Mouse (Mus musculus): ENCODE data around the gene Ppfia3.

Gene Ppfia3

DNA sequence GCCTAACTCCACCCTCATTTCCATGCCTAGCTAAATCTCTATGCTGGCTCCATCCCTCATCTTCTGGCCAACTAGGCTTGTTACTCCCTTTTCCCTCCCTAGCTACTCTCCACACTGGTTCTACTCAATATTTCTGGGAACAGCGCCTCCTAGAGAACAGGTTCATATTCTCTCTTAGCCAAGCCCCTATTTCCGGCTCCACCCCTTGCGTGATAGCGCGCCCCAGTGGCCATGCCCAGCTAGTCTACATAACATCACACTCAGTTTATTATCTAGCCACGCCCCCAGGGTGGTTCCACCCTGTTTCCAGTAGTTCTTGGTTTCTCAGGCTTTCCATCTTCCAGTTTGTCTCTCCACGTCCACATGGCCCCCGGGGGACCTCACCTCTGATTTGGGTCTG, 25.5 kb downstream of the Ppfia3 start:
- DNase-seq, result peak; percentile 75

DNA sequence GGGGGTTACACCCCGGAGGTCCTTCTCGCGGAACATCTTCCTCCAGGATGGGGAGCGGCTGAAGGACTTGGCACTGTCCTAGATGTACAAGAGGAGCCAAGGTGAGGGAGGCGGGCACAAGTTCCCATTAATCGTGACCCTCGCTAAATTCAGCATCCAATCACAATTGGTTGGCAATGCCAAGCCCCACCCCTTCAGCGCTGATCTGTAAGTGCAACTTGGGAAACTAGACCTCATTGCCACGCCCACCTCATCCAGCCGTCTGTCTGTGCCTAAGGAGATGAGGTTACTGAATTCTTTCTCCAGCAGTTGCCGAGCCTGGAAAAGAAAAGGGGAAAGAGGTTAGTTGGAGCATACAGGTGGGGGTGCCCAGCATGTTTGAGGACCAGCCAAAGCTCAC, 26.1 kb downstream of the Ppfia3 start:
- peak; percentile 59 for DNase-seq

DNA sequence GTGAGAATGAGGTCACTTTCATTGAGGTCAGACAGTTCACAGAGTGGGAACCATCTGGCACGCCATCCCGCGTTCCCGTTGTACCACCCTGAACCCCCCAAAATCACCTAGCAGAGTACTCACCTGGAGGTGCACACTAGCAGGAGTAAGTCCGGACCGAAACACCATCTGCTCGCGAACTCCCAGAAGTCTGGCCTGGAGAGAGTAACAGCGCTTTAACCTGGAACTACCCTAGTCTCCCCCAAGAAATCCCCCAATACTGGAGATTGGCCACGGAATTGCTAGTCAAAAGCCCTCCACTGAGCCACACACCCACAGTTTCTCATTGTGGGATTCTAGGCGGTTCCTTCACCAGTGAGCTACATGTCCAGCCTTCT, 26.8 kb downstream of the Ppfia3 start:
- no peak for DNase-seq

DNA sequence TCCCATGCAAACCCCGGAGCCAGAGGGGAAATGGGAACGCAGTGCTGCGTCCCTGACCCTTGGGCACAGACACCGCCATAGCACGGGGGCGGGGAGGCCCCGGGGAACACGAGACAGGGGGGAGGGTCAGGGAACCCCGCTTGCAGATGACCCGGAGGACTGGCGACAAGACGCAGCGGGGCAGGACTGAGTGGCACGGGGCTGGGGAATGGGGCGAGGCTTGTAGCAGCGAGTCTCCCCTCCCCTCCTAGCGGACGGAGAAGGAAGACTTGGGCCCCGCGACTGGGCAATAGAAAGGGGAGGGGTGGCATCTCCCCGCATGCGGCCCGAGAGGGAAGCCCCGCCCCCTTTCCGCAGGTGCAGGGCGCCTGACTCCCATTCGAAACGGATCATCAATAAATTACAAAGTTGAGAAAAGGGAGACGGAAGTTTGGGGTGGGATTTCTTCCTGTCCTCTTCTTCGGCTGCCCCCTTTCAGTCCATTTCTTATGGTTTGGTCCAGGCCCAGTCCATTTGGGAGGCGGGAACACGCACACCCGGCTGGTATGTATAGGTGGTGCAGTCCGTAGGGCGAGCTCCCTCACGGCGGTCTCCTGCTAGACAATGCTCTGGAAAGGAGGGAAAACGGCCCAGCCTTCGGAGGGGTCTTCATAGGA, 27.3 kb downstream of the Ppfia3 start:
- peak; percentile 61 for DNase-seq

DNA sequence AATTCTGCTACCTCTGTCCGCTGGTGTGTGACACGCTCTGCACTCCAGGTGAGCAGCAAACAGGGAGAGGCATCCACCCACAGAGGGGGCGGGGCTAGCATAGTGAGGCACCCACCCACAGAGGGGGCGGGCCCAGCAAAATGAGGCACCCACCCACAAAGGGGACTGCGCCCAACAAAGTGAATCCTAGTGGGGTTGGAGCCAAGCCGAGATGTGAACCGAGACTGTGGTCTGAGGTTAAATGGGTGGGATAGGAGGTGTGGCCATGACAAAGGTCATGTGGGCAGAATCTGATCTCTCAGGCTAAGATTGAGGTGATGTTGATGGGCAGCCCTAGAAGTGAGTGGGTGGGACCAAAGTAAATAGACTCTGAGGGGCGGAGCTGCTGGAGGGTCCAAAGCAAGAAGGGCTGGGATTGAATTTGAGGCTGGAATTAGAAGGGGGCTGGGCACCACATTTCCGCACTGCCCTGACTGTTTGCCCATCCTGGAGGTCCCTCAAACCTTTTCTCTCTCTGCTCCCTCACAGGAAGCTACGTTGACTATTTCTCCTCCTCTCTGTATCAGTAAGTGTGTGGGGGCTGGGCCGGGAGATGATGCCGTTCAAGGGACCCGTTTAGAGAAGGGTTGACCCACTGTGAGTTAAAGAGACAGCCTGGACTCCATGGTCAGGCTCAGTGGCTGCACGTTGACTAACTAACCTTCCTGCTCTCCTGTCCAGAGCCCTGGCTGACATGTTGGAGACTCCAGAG, 28.5 kb downstream of the Ppfia3 start:
- DNase-seq, result peak; percentile 49

DNA sequence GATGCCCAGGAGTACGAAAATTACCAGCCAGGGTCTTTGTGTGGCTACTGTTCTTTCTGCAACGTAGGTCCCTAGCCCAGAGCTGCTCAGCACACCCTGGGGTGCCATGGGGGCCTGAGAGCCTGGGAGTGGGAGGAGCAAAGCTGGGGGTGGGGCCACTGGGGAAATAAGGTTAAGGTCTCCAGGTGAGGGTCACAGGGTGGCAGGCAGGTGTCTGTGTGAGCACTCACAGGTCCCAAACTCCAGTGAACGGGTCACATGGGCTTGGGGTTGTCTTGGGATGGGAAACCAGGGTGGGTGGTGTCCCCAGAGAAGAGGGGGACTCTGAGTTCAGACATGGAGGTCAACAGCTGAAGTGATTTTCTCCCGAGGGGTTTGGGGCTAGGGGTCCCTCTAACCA, 29.4 kb downstream of the Ppfia3 start:
- no peak for DNase-seq

DNA sequence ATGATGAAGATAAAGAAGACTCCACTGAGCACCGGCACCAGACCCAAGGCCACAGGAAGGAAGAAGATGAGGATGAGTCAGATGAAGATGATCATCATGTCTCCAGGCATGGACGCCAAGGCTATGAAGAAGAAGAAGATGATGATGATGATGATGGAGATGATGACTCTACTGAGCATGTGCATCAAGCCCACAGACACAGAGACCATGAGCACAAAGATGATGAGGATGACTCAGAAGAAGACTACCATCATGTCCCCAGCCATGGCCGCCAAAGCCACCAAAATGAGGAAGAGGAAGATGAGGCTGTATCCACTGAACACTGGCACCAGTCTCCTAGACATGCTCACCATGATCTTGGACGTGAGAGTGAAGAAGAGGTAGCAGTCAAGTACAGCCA, 30.5 kb downstream of the Ppfia3 start:
- DNase-seq, result no peak

DNA sequence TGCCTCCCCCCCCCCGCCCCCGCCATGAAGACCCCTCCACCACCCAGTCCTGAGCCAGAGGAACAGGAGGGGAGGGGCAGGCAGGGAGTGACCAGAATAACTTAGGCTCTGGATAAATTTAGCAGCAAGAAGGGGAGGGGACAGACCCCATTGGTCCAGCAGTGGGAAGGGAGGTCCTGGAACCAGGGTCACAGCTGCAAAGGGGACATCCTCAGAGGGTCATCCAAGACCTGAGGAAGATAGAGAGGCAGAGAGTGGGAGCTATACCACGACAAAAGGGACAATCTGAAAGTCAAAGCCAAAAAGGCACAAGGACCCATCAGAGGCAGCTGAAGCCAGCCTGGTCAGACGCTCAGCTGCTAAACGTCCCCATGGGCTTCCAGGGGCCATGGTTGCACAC, 31.8 kb downstream of the Ppfia3 start, which contains the start of gene Hrc:
TSS of gene Hrc (plus strand) at position 235 of the 400 bp plus-strand sequence.
- no peak for DNase-seq

DNA sequence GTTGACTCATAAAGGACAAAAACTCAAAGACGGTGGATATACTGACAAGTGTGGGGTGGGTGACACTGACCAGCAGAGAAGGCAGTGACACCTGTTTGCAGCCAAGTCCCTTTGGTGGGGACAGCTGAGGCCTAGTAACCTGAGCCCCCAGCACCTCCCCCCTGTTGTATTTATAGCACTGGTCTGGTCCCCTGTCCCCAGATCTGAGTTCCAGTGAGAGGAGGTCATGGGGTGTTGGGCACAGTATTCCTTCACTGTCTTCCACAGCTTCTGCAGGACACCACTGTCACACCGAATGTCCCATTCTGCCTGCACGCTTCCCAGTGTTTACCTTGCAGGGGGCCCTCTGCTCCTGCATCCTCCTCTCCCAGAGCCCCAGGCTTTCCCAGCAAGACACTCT, 32.2 kb downstream of the Ppfia3 start:
- no peak for DNase-seq

DNA sequence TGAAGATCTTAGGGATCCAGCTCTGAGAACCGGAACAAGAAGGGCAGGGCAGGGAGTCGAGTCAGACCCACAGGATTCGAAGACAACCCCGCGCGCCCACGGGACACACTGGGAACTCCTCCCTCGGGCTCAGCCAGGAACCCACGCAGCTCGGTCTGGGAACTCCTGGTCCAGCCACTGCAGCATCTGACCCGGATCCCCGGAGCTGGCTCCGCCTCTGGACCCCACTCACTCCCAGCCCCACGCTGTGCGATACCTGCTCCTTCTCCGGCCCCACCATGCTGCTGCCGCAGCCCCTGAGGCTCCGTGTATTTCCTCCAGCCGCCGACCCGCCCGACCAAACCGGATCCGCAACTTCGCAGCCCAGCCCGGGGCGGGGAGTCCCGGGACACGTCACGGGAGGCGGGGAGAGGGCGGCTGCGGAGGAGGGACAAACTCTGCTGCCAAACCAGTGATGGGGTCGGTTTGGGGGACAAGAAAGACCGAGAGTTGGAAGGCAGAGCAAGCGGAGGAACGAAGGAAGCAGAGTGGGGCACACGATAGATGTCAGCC, 33.3 kb downstream of the Ppfia3 start, which contains the start of gene Trpm4:
TSS of gene Trpm4 (minus strand) at position 350 of the 552 bp plus-strand sequence.
- DNase-seq, result peak; percentile 78

DNA sequence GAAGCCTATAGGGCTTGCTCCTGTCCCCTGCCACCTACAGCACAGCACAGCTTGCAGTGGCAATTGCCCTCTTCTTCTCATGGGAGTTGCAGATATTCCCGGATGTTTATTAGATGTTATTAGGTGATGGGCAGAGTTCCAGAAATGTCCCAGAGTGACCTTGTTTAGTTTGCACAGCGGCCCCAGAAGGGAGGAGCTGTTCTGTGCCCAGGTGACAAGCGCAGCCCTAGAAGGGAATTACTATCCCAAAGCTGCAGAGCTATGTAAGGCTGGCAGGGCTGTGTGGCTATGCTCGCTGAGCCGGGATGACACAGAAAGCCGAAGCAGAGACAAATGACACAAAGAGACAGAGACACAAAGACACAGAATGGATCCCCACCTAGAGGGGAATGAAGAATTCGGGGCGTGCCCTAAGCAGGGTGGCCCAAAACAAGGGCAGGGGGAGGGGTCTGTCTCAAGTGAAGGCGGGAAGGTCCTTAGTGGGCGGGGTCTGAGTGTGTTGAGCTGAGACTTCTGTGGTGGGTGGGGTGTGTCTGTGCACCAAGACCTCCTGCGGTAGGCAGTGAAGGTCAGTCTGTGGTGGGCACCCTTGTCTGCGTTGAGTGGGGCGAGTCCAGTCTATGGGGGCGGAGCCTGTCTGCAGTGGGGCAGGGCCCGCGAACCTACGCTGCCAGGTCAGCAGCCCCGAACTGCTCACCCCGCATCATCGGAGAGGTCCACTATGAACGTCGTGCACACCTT, 34.0 kb downstream of the Ppfia3 start:
- DNase-seq, result peak; percentile 57

DNA sequence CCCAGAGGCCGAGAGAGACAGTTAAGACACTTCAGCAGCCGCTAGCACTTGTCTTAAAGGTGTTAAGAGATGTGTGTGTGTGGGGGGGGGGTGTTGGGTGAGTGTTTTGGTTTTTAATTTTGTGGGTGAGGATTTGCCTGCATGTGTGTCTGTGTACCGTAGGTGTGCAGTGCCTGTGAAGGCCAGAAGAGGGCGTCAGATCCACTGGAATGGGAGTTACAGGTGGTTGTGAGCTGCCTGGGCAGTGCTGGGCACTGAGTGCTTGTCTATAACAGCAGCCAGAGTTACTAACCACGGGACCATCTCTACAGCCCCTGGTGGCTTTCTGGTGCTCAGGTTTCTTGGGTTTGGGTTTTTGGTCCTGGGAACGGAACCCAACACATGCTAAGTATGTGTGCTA, 35.3 kb downstream of the Ppfia3 start:
- DNase-seq, result no peak

DNA sequence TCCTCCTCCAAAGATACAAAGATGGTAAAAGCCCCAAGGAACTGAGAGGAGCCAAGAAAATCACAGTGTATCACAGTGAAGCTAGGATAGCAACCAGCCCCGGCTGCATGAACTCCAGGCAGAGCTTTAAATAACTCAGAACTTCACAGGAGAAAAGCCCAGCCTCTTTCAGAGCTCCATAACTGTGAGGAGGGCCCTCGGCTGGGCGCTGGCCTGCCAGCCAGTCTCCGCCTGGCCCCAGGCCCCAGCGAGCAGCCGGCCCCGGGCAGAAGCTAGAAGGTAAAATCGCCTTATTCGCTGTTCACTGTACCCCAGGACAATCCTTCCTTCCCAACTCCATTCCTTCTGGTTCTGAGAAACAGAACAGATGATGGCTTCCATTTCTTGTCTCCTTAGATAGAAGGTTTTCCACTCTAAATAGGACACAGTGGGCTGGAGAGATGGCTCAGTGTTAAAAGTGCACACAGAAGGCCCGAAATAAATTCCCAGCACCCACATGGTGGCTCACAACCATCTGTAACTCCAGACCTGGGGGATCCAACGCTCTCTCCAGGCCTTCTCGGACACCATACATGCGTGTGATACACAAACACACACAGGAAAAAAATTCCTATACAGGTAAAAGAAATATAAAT, 37.9 kb downstream of the Ppfia3 start:
- no peak for DNase-seq

DNA sequence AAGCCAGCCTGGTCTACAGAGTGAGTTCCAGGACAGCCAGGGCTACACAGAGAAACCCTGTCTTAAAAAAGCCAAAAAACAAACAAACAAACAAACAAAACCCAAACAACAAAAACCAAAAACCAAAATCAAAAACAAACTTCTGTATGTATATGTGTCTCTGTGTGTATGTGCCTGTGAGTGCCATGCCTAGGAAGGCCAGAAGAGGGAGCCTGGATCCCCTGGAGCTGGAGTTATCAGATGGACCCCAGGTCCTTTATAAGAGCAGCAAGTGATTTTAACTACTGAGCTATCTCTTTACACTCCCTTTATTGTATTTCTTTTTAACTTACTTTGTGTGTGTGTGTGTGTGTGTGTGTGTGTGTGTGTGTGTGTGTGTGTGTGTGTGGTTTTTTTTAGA, 41.0 kb downstream of the Ppfia3 start:
- DNase-seq, result no peak

DNA sequence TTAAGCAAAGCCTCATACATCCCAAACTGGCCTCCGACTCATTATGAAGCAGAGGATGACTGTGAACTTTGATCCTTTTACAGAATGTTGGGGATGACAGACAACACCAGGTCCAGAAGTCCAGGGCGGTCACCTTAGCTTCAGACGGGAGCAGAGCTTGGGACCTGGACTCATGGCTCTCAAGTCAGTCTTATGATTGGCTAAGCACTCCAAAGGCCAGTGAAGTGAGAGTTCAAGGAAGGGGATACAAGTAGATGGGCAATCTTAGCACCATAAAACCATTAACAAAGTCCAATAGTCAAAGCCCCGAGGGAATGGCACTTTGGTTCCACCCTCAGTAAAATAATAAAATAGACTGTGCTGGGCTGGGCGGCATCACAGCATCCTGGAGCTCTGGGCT, 43.8 kb downstream of the Ppfia3 start:
- DNase-seq, result no peak

DNA sequence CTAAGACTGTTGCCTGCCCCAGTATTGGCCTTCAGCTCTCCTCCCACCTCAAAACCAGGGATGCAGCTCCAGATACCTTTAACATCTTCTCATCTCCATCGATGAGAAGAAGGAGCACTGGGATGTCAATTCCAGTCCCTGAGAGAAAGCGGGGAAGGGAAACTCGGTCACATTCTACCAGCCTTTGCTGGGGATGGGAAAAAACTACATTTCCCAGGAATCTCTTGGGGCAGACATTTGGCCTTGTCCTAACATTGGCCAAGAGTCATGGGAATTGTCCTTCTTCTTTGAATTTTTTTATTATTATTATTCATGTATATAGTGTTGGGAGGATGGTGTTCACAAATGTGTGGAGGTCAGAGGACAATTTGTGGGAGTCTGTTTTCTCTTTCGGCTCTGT, 44.6 kb downstream of the Ppfia3 start:
- DNase-seq, result no peak

DNA sequence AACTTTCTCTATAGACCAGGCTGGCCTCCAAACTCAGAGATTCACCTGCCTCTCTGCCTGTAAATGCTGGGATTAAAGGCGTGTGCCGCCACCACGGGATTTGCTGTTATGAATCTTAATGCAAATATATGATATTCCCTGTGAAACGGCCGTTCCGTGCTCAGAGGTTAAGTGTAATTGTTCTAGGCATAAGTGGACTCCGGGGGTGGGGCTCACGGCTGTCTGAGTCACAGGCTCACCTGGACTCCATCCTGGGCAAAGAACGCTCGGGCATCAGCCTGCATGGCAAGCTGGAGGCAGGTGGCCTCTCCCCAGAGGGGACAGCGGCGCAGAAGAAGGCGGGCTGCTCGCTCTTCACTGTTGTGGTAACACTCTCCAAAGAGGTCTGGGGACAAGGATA, 50.3 kb downstream of the Ppfia3 start:
- DNase-seq, result no peak

DNA sequence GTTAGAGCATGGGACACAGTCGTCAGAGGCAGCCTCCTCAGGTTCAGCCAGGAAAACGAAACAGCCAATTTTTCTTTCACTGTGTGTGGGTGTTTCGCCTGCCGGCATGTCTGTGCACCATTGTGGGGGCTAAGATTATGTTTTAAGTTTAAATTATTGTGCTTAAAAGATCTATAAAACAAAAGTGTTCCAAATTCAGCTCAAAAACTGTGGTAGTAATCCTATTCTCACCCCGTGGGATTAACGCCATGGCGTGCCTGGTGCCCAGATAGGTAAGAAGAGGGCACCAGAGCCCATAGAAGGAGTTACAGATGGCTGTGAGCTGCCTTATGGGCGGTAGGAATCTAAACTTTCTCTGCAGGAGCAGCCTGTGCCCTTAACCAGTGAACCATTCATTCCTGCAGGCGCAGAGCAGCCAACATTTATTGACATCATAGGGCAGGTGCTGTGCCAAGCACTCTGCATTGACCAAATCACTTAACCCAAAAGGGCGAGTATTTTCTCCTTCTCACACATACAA, 51.6 kb downstream of the Ppfia3 start:
- peak; percentile 77 for DNase-seq

DNA sequence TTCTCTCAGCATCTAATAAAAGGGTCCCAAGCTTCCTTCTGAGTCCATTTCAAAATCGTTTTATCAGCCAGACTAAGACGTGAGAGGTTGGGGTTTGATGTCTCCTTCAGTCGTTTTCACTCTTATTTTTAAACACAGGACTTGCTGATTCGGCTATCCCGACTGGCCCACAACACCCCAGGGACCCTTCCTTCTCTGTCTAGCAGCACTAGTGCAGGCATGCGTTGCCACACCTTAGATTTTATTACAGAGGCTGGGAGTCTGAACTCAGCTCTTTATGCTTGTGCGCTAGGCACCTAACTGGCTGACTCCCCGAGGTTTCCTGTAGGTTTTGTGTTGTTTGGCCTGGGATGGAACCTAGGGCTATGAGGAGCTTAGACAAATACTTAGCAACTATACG, 53.3 kb downstream of the Ppfia3 start:
- DNase-seq, result no peak

DNA sequence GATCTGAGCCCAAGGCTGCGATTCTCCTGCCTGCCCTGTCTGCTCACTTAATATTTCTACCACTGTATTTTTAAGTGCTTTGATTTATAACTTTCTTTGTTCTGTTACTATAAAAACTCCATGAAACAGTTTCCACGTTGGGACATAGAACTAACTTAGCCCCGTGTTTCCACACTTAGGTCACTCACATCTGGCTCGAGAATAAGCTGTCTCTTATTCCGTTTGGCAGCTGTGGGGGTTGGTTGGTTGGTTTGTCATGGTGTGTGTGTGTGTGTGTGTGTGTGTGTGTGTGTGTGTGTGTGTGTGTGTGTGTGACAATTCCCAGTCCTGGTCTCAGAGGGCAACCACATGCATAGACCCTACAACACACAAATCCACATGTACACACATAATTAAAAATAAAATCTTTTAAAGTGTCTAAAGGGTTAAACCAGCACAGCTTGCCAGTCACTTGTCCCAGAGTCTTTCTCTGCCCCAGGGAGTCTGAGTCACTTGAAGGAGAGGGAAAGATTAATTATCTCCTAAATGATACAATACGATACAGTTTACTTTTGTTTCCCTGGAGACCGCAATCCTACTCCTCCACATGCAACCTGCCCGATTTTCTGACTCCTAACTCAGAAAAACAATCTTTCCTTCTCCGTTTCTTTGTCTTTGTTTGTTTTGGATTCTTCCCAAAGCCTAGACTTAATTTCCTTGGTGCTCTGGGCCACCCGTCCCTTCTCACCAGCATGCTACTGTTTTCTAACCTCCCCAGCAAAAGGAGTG, 53.9 kb downstream of the Ppfia3 start:
- no peak for DNase-seq

DNA sequence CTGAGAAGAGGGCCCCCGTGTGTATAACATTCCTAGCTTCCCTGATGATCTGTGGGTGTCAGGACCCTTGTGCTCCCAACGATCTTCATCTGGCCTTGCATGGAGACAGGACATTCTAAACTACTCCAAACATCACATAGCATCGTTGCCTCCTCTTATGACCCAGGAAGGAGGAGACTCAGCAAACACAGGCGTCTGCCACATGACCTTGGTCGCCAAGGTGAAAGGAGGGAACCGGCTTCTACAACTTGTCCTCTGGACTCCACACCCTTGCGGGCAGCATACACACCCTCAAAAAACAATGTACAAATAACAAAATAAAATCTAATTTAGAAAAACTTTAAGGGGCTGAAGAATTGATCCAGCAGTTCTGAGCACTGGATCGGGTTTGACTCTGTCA, 54.8 kb downstream of the Ppfia3 start:
- no peak for DNase-seq

DNA sequence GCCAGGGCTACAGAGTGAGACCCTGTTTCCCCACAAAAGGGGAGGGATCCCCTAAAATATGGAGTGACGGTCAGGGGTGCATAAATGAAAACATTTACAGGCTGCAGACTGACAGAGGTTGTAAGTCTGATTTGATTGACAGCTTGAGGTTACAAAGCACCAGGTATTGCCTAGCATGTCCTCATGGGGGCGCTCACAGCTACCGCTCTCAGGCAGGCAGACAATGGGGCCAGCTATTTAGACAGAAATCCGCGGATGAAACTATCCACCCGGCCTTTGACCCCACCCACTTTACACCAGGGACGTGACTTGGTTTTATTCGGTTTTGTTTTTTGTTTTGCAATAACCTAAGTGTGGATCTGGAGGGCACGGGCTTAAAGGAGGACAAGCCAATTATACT, 57.4 kb downstream of the Ppfia3 start:
- DNase-seq, result no peak
